Mouse (Mus musculus) embryo, embryonic 11 days (tissue): ENCODE measurements at regions not wholly inside any gene's neighbourhood (a gene's known extent, or its start where the extent isn't known, plus 50 kb on each side); places are given as distances from the start of the nearest gene placed in this dataset.

Experiments
- DNase-seq: peaks from one replicate; pipeline ENCODE4 v3.0.0-alpha.2; 2015

DNA sequence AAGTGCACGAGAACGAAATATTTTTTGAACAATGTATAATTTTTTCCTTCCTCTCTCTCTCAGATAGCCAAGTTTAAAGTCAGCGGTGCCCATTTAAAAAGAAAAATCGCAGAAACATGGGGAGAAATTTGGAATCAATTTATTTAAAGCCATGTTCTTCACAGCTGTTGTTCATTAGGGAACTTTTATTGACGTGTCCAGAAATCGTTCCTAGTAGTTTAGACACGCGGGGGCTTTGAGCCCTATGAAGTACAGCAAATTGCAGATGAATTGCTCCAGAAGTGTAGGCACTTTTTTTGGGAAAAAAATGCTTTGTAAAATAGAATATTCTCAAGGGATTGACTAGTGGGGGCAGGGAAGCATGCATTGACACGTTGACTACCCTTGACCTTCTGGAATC is 182.8 kb downstream of the Rdh14 start:
- DNase-seq: peak; percentile 67

DNA sequence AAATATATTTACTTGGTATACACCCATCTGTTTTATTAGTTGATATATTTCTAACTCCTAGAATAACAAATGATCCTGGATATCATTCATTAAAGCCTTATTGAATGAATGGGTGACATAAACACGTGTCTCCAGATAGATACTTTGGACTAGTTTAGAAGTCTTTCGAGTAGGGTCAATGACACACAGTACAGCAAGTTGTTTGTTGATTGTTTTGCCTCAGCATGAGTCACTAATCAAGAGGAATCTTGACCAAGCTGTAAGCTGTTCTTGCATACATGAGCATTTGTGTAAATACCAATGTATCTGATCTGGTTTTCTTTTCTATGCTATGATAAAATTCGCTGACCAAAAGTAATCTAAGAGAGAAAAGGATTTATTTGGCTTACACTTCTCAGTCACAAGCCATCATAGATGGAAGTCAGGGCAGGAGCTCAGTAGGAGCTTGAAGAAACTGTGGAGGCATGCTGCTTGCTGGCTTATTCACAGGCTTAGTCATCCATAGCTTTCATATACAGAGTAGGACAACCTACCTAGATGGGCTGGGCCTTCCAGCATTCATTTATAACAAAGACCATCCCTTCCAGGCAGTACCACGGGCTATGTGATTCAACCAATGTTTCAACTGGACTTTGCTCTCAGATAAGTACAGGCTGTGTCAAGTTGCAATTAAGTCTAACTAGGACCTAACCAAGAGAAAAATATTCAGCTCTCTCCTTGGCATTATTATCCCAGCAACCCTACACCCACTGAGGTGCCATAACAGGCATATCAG is 192.5 kb downstream of the Rdh14 start:
- DNase-seq: no peak

DNA sequence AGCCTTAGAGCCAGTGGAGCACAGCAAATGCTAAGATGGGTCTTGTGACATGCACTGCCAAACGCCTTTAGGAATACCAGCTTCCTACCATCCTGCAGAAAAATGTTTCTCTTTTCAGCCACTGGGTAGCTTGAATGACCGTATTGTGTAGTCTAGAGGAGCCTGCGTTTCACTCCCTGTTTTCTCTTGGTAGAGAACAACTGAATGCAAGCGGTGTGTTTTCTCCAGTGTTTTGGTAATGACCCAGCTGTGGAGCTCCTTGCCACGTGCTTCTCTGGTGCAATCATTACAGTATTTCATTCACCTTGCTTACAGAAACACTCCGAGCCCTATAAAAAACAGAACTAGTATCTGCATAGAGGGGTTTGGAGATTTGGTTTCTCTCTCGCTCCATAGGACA is 193.5 kb downstream of the Rdh14 start:
- no peak for DNase-seq

DNA sequence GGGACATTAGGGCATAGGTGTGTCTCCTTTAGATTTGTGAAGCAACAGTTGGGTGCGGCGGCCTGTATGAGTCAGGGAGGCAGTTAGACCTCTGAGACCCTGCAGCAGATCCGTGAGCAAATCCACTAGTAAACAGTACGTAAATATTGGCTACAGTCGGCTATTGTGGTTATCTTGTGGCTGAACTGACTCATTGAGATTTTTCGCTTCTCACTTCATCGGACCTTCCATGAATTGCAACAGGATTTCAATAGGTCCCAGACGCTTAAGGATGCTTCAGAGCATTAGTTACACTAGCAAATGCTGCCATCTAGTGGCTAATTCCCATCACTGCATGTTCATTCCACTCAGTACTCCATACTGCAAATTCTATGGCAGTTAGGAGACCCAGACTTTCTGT is 199.0 kb downstream of the Rdh14 start:
- DNase-seq: peak; percentile 86

DNA sequence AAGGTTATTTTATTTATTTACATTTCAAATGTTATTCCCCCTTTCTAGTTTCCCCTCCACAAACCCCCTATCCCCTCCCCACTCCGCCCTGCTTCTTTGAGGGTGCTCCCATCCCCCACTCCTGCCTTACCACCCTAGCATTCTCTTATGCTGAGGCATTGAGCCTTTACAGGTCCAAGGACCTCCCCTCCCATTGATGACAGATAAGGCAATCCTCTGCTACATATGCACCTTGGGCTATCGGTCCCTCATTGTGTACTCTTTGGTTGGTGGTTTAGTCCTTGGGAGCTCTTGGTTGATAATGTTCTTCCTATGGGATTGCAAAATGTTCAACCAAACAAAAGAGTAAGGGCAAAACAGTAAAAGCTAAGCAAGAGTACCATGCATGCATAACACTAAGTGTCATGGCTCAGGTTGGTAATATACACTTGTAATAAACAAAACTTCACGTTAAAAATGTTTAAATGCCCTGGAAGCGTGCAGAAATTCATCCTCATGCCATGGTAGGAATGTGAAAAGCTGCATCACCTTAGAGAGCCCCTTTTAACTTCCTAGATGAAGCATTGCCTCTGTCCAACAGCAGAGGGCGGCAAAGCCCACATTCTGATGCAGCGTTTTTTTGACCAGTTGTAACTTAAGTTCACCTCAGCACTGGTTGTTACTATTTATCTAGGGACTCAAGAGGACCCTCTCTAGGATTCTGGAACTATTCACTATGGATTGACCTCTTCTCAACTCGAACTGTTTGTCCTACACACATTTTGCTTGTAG is 207.6 kb downstream of the Rdh14 start:
- DNase-seq: peak; percentile 68

DNA sequence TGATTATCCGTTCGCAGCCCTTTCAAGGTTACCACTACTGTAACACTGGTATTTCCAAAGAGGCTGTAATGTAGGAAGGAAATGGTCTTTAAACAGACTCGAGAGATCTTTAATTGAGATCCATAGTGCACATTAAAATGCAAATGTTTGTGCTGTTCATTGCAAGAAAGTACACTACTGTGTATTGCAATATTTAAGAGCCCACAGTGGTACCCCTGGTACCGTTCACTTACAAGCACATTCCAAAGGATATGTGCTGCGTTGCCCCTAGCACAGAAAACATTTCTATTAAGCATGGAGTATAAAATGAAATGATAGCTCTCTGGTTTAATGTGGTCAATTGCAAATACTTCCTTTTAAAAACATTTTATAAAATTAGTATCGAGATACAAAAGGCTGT is 209.5 kb downstream of the Rdh14 start:
- no peak for DNase-seq

GRCm38 (mm10) chr12:10618319-10618718 is 227.7 kb downstream of the Rdh14 start:
- DNase-seq: no peak

DNA sequence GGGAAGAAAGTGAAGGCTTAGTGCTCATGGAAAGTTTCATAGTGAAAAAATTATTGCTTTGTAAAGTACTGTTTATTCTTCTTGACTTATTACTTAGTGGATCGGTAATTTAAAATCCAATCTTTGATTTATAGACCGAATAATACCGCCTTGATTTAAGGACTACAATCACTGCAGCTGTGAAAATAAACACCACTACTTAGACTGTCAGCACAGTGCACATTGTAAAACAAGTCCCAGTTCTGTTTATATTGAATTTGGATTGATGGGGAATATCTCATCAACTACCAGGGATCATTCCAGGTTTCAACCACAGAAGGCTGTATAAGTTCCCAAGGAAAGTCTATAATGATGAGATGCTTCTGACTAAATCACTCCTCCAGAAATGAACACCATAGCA is 230.0 kb downstream of the Rdh14 start:
- DNase-seq: no peak

DNA sequence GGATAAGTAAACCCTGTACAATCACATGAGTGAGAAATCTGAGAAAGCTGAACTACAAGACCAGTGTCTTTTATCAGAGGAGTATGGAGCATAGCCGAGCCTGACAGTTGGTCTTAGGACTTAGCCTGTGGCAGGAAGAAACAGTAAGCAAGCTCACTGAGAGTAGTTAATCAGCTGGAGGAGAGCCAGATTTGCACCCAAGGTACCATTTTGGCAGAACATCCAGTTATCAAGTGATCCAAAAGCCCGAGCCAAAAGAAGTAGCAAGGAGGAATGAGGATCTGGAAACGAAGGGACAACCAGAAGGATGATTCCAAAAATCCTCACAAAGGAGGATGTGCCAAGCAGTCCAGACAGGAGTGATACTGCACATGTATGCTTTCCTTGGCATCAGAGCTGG is 248.0 kb downstream of the Rdh14 start:
- no peak for DNase-seq

GRCm38 (mm10) chr12:10654466-10655184 is 264.1 kb downstream of the Rdh14 start:
- DNase-seq: no peak

DNA sequence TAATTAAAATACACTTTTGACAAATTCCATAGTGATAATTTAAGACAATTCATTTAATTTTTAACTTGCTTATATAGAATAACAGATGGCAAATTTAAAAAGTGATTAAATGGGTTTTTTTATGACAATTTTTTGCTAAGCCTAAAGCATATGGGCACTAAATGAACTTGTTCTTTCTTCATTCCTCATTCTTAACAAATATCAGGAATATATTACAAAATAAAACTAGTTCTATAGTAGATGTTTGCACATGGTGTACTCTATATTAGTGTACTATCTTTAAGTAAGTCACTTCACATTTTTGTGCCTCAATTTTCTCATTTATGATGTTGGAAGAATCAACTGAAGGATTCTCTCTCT is 264.6 kb downstream of the Rdh14 start:
- DNase-seq: no peak

DNA sequence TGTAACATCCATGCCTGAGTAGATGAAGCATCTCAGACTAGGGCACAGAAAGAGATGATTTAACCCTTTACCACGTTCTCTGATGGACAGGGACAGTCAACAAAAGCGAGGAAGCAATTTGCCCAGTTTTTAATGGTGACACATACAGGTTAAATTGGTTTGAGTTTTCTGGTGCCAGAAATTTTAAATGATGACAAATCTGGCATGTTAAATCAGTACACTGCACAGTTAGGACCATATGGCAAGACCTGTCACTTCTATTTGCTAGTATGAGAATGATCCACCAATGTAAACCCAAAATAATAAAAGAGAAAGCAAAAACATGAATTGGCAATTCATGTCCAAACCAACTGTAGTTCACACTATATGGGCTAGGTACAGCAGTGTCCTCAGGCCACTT is 268.3 kb downstream of the Rdh14 start:
- no peak for DNase-seq

- no peak for DNase-seq
These were observed 296.2 kb downstream of the Rdh14 start for GRCm38 (mm10) chr12:10686747-10687146.
